Mouse (Mus musculus) stomach, postnatal 0 days (tissue): Measurements from ENCODE around the gene Tbkbp1.

Experiments used
- CTCF ChIP-seq: IDR thresholded peaks from 2 replicates; pipeline ENCODE4 v1.5.1; 2016; ENCODE audit warnings: antibody characterized with exemption, low read depth, mild to moderate bottlenecking, moderate library complexity
- EP300 ChIP-seq: optimal IDR thresholded peaks from 2 replicates; pipeline ENCODE3; 2016; ENCODE audit warnings: antibody characterized with exemption

GRCm38 (mm10) chr11:97124266-97125036 lies 26.8 kb downstream of the Tbkbp1 start:
- TF ChIP-seq CTCF (no peak), EP300 (no peak)
